Mouse (Mus musculus): Measurements from ENCODE around the gene Col4a2.

Col4a2 gene

GRCm38 (mm10) chr8:11312349-11313175, at the start of gene Col4a2, which contains the start of gene Col4a1:
TSS of gene Col4a2 (plus strand) at chr8:11312805.
TSS of gene Col4a1 (minus strand) at chr8:11312826.
- no peak for DNase-seq (ENCODE audit: low spot score)

- DNase-seq (ENCODE audit: low spot score), result no peak
These were observed 48.8 kb upstream of the Col4a2 start for GRCm38 (mm10) chr8:11263848-11264247.

GRCm38 (mm10) chr8:11265971-11266370, 46.6 kb upstream of the Col4a2 start:
- no peak for DNase-seq (ENCODE audit: low spot score)

GRCm38 (mm10) chr8:11266471-11266870, 46.1 kb upstream of the Col4a2 start:
- DNase-seq (ENCODE audit: low spot score), result no peak

GRCm38 (mm10) chr8:11268753-11269152, 43.9 kb upstream of the Col4a2 start:
- no peak for DNase-seq (ENCODE audit: low spot score)

GRCm38 (mm10) chr8:11270826-11271225, 41.8 kb upstream of the Col4a2 start:
- DNase-seq (ENCODE audit: low spot score), result no peak

GRCm38 (mm10) chr8:11272205-11272604, 40.4 kb upstream of the Col4a2 start:
- DNase-seq (ENCODE audit: low spot score), result no peak

GRCm38 (mm10) chr8:11273506-11274158, 39.0 kb upstream of the Col4a2 start:
- DNase-seq (ENCODE audit: low spot score), result peak; percentile 76

- no peak for DNase-seq (ENCODE audit: low spot score)
These were observed 38.2 kb upstream of the Col4a2 start for GRCm38 (mm10) chr8:11274415-11274814.

- DNase-seq (ENCODE audit: low spot score), result no peak
These were observed 36.3 kb upstream of the Col4a2 start for GRCm38 (mm10) chr8:11276286-11276685.

- no peak for DNase-seq (ENCODE audit: low spot score)
These were observed 35.0 kb upstream of the Col4a2 start for GRCm38 (mm10) chr8:11277602-11278051.

GRCm38 (mm10) chr8:11278101-11278611, 34.4 kb upstream of the Col4a2 start:
- no peak for DNase-seq (ENCODE audit: low spot score)

- DNase-seq (ENCODE audit: low spot score), result no peak
These were observed 33.2 kb upstream of the Col4a2 start for GRCm38 (mm10) chr8:11279296-11279826.

- no peak for DNase-seq (ENCODE audit: low spot score)
These were observed 31.8 kb upstream of the Col4a2 start for GRCm38 (mm10) chr8:11280721-11281268.

- no peak for DNase-seq (ENCODE audit: low spot score)
These were observed 30.5 kb upstream of the Col4a2 start for GRCm38 (mm10) chr8:11282139-11282538.

GRCm38 (mm10) chr8:11282696-11283095, 29.9 kb upstream of the Col4a2 start:
- DNase-seq (ENCODE audit: low spot score), result no peak

GRCm38 (mm10) chr8:11283217-11283616, 29.4 kb upstream of the Col4a2 start:
- no peak for DNase-seq (ENCODE audit: low spot score)

GRCm38 (mm10) chr8:11285437-11285836, 27.2 kb upstream of the Col4a2 start:
- no peak for DNase-seq (ENCODE audit: low spot score)

- no peak for DNase-seq (ENCODE audit: low spot score)
These were observed 25.5 kb upstream of the Col4a2 start for GRCm38 (mm10) chr8:11287139-11287538.

GRCm38 (mm10) chr8:11288286-11288685, 24.3 kb upstream of the Col4a2 start:
- no peak for DNase-seq (ENCODE audit: low spot score)

GRCm38 (mm10) chr8:11290533-11290932, 22.1 kb upstream of the Col4a2 start:
- no peak for DNase-seq (ENCODE audit: low spot score)

- DNase-seq (ENCODE audit: low spot score), result no peak
These were observed 20.0 kb upstream of the Col4a2 start for GRCm38 (mm10) chr8:11292611-11293010.
